Mouse (Mus musculus): ENCODE data around the gene Armcx4. TPM values are rescaled to one million over a fixed set of nuclear protein-coding genes. Genes with fewer than 3 reads are reported as not detected.
A peak's percentile ranks its signal among the peaks of the same experiment; 100 is the strongest.
"Not testable (repeated sequence)": the region's sequence is repeated elsewhere in the genome, so short reads cannot be mapped to it uniquely, and the experiment has no call there.

The Armcx4 gene
- total RNA-seq (2021), result 10 to 100 TPM; 37.7 to 39.5 TPM

GRCm38 (mm10) chrX:134686267-134686666 is at the start of gene Armcx4:
Armcx4 (plus strand) TSS chrX:134686519.
- DNase-seq (ENCODE audit: low spot score in 2 of 2), result peak; percentile 59 to 74
- intact Hi-C loops (cut with DNase I), result loop anchor here (1.0 to 5.0 kb wide), 2 partner anchors 32 to 74 kb away; no protein-coding TSS in a partner anchor

- no peak for DNase-seq (ENCODE audit: low spot score in 2 of 2)
- intact Hi-C loops (cut with DNase I), result no loop called here
Observed at GRCm38 (mm10) chrX:134641000-134641760, 45.1 kb upstream of the Armcx4 start.

DNA sequence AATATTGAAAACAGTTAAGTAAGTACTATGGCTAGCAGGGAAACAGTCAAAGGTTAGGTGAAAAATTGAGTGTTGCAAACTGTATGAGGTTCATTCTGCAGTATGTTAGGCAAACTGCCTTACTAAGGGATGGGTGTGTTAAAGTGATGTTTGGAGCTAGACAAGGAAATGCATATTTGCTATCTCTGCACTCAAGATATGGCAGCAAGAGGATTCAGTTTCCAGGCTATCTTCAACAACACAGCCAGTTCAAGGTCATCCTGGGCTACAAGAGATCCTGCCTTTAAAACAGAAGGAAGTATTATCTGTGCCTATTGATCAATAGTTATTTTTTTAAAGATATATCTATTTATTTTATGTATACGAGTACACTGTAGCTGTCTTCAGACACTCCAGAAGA is 40.0 kb upstream of the Armcx4 start:
- intact Hi-C loops (cut with DNase I), result loop anchor here (5.0 kb wide), 1 partner anchor 71 kb away; the partner anchor contains the start of gene Armcx1
- no peak for DNase-seq (ENCODE audit: low spot score in 2 of 2)

GRCm38 (mm10) chrX:134647421-134647820 is 38.9 kb upstream of the Armcx4 start:
- intact Hi-C loops (cut with DNase I), result loop anchor here (5.0 kb wide), 1 partner anchor 70 kb away; the partner anchor contains the start of gene Armcx1
- no peak for DNase-seq (ENCODE audit: low spot score in 2 of 2)

DNA sequence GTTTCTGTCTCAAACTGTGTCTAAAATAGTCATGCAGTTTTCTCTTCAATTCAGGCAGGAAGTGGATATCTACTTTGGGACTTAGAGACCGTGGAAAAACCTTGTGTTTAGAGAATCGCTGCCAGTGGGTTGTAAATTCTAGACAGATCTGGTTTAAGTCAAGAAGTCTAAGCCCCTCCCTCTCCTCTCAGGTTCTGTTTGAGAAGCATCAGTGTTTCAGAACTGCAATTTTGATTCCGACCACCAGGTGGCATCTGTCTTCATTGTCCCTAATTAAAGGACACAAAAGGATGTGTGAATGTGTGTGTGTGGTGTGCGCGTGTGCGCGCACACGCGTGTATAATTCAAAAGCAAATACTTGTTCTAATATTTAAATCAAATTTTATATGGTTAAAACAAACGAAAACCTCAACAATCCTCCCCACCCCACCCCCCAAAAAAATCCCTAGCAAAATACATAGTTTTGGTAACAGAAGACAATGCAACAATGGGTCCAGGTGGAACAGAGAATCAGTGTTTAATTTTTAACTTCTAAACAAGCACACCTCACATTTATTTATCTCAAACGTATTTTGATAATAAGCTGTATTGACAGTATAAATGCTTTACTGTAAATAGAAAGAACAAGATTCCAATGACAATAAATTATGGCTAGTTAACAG is 38.2 kb upstream of the Armcx4 start:
- peak; percentile 75 to 80 for DNase-seq (ENCODE audit: low spot score in 2 of 2)
- intact Hi-C loops (cut with DNase I), result loop anchor here (5.0 kb wide), 1 partner anchor 69 kb away; the partner anchor contains the start of gene Armcx1

- intact Hi-C loops (cut with DNase I), result no loop called here
- DNase-seq (ENCODE audit: low spot score in 2 of 2), result no peak
Observed at GRCm38 (mm10) chrX:134652061-134652460, 34.3 kb upstream of the Armcx4 start.

DNA sequence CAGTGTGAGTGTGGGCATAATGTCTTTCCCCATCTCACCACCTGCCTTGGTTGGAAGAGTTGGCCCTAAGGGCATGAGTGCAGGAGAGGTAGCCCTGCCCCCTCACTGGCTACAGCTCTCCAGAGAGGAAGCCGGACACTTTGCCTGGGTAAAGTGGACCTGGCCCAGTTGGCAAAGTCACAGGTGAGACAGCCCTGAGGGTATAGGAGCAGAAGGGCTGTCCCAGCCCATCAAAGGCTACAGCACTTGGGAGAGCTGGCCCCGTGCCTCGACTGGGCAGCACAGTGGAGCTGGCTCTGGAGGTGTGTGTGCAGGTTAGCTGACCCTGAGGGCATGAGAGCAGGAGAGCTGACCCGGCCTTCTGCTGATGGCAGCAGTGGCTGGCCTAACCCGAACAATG is 24.7 kb upstream of the Armcx4 start:
- intact Hi-C loops (cut with DNase I), result no loop called here
- no peak for DNase-seq (ENCODE audit: low spot score in 2 of 2)

GRCm38 (mm10) chrX:134675022-134675421 is 11.3 kb upstream of the Armcx4 start:
- DNase-seq (ENCODE audit: low spot score in 2 of 2), result no peak
- intact Hi-C loops (cut with DNase I), result no loop called here

- DNase-seq (ENCODE audit: low spot score in 2 of 2), result no peak
- intact Hi-C loops (cut with DNase I), result no loop called here
Observed at GRCm38 (mm10) chrX:134675959-134676358, 10.4 kb upstream of the Armcx4 start.

DNA sequence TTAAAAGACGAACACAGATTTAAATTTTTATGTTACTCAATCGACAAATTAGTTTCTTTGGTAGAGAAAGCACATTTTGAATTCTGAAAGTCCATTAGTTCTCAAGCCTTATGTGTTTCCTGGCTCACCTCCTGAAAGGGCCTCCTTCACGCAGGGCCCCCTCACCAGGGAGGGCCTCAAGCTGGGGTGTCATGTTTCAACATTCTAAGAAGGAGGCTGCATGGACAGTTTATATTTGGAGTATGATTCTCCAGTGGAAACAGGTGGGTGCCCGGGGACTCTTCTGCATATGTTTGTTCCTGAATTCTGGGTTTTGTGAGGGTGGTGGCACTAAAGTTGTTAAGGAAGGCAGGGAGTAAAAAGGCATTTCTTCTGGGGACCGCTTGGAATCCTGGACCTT is 1.4 kb upstream of the Armcx4 start:
- peak in 1 of 2 experiments; percentile 35 for DNase-seq (ENCODE audit: low spot score in 2 of 2)
- intact Hi-C loops (cut with DNase I), result loop anchor here (5.0 kb wide), 1 partner anchor 73 kb away; no protein-coding TSS in a partner anchor

- intact Hi-C loops (cut with DNase I), result loop anchor here (1.0 to 5.0 kb wide), 2 partner anchors 32 to 74 kb away; no protein-coding TSS in a partner anchor
Observed at GRCm38 (mm10) chrX:134686739-134687171, 436 bp downstream of the Armcx4 start.

DNA sequence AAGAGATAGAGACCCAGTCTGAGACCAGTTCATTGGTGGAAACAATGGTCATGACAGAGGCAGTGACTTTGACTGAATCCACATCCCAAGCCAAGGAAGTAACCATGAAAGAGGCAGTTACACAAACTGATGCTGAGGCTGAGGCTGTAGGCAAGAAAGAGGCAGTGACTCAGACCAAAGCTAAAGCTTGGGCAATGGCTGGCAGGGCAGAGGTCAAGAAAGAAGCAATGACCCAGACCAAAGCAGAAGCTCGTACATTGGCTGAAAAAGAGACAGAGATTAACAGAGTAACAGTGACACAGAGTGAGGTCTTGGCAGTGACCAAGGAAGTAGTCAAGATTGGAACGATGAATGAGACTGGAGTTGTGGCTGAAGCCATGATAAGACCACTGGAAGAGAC is 3.4 kb downstream of the Armcx4 start:
- intact Hi-C loops (cut with DNase I), result loop anchor here (5.0 kb wide), 1 partner anchor 77 kb away; no protein-coding TSS in a partner anchor
- no peak for DNase-seq (ENCODE audit: low spot score in 2 of 2)

More at GRCm38 (mm10) chrX:134686739-134687171, 436 bp downstream of the Armcx4 start:
- peak; percentile 25 to 26 for DNase-seq (ENCODE audit: low spot score in 2 of 2)

DNA sequence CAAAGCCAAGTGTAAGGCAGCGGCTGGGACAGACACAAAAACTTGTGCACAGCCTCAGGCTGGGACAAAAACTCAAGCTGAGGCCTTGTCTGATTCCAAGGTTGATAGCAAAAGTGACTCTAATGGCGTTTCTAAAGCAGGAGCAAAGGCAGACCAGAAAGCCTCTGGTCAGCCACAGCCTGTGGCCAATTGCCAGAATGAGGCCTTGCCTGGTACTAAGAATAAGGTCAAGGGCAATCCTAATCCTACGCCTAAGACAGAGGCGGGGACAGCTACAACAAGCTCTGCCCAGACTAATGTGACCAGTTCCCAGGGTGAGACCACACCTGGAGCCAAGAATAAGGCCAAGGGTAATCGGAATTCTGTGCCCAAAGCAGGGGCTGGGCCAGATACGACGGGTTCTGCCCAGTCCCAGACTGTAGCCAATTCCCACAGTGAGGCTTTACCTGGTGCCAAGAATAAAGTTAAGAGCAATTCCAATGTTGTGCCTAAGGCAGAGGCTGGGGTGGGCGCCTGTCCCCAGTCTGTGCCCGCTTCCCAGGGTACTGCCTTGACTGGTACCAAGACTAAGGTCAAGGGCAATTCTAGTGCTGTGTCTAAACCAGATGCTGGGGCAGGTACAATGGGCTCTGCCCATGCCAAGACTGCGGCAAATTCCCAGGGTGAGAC is 4.7 kb downstream of the Armcx4 start:
- DNase-seq (ENCODE audit: low spot score in 2 of 2), result no peak
- intact Hi-C loops (cut with DNase I), result no loop called here

DNA sequence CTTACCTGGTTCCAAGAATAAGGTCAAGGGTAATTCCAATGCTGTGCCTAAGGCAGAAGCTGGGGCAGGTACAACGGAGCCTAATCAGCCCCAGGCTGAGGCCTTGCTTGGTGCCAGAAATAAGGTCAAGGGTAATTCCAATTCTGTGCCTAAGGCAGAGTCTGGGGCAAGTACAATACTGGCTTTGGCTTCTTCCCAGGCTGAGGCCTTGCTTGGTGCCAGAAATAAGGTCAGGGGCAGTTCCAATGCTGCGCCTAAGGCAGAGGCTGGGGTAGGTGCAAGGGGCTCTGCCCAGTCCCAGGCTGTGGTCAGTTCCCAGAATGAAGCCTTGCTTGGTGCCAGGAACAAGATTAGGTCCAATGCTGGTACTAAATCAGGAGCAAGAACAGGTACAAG is 5.2 kb downstream of the Armcx4 start:
- DNase-seq (ENCODE audit: low spot score in 2 of 2), result no peak
- intact Hi-C loops (cut with DNase I), result no loop called here

- DNase-seq (ENCODE audit: low spot score in 2 of 2), result no peak
- intact Hi-C loops (cut with DNase I), result loop anchor here (5.0 kb wide), 2 partner anchors 70 to 105 kb away; no protein-coding TSS in a partner anchor
Observed at GRCm38 (mm10) chrX:134716863-134717262, 30.5 kb downstream of the Armcx4 start.

GRCm38 (mm10) chrX:134717752-134718308 is 31.5 kb downstream of the Armcx4 start, which contains the start of gene Armcx1:
Armcx1 (plus strand) TSS chrX:134717963.
- intact Hi-C loops (cut with DNase I), result loop anchor here (1.0 to 5.0 kb wide), 4 partner anchors 21 to 106 kb away; partner anchors contain the start of gene Armcx4
- DNase-seq (ENCODE audit: low spot score in 2 of 2), result peak; percentile 66 to 81

GRCm38 (mm10) chrX:134718524-134718923 is 32.2 kb downstream of the Armcx4 start:
- intact Hi-C loops (cut with DNase I), result loop anchor here (1.0 to 5.0 kb wide), 4 partner anchors 21 to 106 kb away; partner anchors contain the start of gene Armcx4
- peak; percentile 51 to 74 for DNase-seq (ENCODE audit: low spot score in 2 of 2)

GRCm38 (mm10) chrX:134723762-134724161 is 37.4 kb downstream of the Armcx4 start:
- DNase-seq (ENCODE audit: low spot score in 2 of 2); intact Hi-C loops (cut with DNase I): not testable (repeated sequence)

- peak; percentile 10 to 37 for DNase-seq (ENCODE audit: low spot score in 2 of 2)
Observed at GRCm38 (mm10) chrX:134729778-134730177, 43.5 kb downstream of the Armcx4 start.

More at GRCm38 (mm10) chrX:134729778-134730177, 43.5 kb downstream of the Armcx4 start:
- intact Hi-C loops (cut with DNase I), result loop anchor here (5.0 kb wide), 1 partner anchor 183 kb away; no protein-coding TSS in a partner anchor

Measured in left cerebral cortex, postnatal 25 days (tissue).